Mouse (Mus musculus) left cerebral cortex, adult 9 months (tissue): ENCODE results near the gene Slc2a8.

Experiments
- DNase-seq, 2 experiments: peaks; one replicate each; pipeline ENCODE4 v3.0.0; 2022; ENCODE audit warnings: low spot score in 2 of 2

The Slc2a8 gene

DNA sequence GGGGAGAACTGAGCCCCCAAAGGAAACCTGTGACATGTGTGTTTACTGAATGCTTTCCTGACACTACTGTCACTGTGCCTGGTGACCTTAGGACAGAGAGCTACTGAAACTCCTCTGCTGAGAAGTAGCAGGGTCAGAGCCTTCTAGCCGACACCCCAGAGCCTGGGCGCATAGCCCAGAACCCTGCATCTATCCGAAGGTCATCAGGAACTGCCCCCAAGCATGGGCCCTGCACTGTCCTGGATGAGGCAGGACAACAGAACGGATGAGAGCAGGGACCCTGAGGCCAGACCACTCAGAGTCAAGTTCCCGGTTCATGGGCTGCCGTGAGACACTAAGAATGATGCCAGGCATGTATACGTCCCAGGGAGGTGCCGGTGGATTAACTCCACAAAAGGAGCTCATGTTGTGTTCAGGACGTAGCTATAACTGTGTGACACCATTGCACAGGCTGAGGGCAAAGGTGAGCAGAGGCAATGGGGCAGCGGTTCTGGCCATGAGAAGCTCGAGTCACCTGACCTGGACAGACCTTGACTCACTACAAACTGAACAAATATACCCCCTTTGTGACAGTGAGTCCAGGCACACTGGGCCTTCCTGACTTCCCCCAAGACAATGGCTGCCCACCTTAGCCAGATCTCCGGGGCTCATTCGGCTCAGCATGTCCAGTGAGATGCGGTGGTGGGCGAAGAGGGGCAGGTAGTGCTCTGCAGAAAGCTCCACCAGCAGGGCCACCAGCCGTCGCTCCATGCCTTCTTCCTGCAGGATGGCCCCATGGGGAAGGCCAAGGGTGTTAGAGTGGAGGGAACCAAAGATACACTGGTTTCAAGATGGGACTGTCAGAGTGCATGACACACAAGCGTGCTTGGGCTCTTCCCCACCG, 52.7 kb downstream of the Slc2a8 start:
- DNase-seq, result no peak

DNA sequence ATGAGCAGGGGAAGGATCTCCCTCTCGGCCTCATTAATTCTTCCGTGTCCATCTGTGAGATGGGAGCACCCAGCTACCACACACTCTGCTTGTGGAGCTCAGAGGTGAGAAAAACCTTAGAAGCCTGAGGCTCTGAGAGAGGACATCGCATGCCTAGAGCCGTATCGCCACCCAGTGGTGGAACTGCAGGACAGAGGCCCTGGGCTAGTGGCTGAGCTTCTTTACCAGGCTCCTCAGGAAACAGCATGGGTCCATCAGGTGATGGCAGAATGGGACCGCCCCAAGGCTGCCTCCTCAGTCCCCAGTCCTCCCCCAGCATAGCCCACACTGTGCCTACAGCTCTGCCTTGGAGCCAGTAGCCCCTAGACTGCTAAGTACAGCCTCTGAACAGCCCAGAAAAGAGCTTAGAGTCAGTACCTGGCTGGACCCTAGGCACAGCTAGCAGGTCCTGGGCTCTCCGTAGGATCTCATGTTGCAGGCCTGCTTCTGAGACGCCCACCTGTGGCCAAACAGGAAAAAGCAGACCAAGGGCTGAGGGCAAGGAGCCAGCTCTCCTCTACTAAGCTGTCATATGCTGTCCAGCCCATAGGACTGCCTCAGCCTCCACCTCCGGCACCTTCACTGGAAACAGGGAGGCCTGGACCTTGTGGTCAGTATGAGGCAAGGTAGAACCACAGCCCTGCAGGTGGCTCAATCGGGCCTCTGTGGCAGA, 53.5 kb downstream of the Slc2a8 start:
- DNase-seq, result peak in 1 of 2 experiments; percentile 83

DNA sequence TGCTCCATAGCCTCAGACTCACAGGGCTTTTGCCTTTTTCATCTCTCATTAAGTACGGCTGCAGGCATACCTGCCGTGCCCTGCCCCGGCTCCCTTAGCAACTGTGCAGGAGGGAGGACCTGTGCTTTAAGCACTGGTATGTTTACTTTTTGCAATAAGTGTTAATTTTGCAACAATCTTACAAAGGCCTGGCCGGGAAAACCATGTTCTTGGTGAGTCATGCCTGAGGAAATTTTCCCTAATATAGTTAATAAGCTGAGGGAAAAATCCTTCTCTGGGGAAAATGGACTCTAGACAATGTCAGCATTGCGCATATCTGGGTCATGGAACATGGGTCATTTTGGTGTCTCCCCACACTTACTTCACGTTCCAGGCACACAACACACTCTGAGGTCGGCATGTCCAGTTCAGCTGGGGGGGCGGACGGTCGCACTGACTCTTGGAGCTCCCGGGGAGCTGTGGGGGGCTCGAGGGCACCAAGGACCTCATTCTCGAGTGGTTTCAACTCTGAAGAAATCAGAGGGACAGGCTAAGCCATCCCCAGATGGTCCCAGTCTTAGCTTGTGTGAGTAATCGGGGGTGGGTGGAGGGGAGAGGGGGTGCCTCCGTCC, 54.2 kb downstream of the Slc2a8 start:
- no peak for DNase-seq

DNA sequence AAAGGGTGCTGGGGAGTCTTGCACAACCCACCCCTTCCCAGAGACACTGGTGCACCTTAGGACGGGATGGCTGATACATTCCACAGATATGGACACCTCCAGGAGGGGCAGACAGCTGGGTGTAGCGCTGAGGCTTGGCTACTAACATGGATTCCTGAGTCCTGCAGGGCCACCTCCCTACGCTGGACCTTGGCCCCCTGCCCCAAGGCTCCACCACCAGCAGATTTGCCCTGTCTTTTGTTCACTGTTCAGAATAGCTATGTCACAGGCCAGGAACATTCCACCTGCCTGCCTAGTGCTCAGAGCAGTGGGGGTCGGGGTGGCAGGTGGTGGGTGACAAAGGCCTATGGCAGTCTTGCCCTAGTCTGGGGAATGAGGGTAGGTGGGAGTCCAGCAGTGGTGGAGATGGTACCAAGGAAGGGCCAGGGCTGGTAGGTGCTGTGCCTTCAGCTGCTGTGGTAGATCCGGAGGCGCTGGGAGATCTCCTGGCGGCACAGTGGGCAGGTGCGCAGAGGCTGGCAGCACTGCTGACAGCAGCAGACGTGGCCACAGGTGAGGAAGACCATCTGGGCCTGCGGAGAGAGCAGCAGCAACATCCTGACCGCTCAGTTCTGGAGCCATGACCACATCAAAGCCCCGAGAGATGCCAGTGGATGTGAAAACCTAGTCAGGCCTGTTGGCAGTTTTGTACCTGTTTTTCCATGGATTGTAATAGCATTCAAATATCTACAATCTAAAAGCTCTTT, 55.4 kb downstream of the Slc2a8 start:
- DNase-seq, result no peak

DNA sequence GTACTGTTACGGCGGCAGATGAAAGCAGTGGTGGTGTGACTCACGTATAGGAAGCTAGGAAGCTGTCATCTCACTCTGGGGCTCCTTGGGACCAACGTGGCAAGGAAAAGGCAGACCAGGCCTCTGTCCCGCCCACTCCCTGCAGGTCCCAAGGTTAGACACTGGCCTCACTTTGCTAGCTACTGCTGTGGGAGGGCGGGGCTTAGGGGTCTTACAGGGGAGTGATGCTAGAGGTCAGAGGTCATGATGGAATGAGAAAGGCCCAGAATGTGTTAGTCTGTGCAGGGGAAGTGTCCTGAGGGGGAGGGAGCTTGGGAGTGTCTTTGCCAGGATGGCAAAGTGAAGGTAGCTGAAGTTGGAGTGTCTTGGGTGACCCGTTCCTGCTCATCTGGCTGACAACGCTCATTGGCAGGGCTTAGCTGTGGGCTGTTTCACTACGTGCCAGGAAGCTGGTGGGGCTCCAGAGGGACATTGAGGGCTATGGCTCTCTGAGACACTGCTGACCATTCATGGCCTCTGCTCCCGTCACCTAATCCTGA, 57.5 kb downstream of the Slc2a8 start:
- DNase-seq, result no peak

DNA sequence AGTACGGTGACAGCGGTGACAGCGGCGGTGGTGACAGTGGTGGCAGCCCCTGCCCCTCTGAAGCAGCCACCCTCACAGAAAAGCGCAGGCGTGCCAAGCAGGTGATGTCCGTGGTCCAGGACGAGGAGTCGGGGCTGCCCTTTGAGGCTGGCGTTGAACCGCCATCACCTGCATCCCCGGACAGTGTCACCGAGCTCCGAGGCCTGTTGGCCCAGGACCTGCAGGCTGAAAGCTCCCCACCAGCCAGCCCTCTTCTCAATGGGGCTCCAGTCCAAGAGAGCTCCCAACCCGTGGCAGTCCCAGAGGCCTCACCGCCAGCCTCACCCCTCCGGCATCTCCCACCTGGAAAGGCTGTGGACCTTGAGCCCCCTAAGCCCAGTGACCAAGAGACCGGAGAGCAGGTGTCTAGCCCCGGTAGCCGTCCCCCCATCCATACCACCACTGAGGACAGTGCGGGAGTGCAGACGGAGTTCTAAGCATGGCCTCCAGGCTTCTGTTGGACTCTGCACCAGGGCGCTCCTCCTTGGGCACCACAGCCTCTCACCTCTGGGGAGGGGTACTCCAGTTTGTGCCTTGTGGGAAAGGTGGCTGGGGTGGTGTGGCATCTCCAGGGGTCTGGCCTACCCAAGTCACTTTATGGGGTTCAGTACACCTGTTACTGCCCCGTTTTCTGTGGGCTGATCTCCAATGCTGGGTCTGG, 58.2 kb downstream of the Slc2a8 start:
- no peak for DNase-seq
